Mouse (Mus musculus) forebrain, embryonic 13.5 days (tissue): ENCODE data around the gene Hist3h2ba. TPM values are rescaled to one million over a fixed set of nuclear protein-coding genes. Genes with fewer than 3 reads are reported as not detected.

Source experiments
- ATAC-seq: fragments of 200-750 bp; cut with Nextera tagmentation; 2 replicates; pipeline ENCODE4 v1.8.0; 2017
- H3K27ac ChIP-seq: fragments of 300-500 bp; sonication (generic); 2 replicates; pipeline ENCODE4 v1.5.1; 2015; ENCODE audit warnings: inconsistent platforms, mild to moderate bottlenecking, moderate library complexity
- H3K27me3 ChIP-seq: fragments of 300-500 bp; sonication (generic); 2 replicates; pipeline ENCODE4 v1.6.1; 2015; ENCODE audit warnings: mild to moderate bottlenecking, inconsistent platforms
- H3K36me3 ChIP-seq: fragments of 300-500 bp; sonication (generic); 2 replicates; pipeline ENCODE4 v1.6.1; 2015; ENCODE audit warnings: mild to moderate bottlenecking, inconsistent platforms; ENCODE audit not compliant: poor library complexity, severe bottlenecking
- H3K4me1 ChIP-seq: fragments of 300-500 bp; sonication (generic); 2 replicates; pipeline ENCODE4 v1.6.1; 2015; ENCODE audit warnings: inconsistent platforms
- H3K4me2 ChIP-seq: fragments of 300-500 bp; sonication (generic); 2 replicates; pipeline ENCODE4 v1.6.1; 2015; ENCODE audit warnings: inconsistent platforms, mild to moderate bottlenecking, moderate library complexity
- H3K4me3 ChIP-seq: fragments of 300-500 bp; sonication (generic); 2 replicates; pipeline ENCODE4 v1.5.1; 2015; ENCODE audit warnings: mild to moderate bottlenecking, inconsistent platforms
- H3K9ac ChIP-seq: fragments of 300-500 bp; sonication (generic); 2 replicates; pipeline ENCODE4 v1.6.1; 2015; ENCODE audit warnings: mild to moderate bottlenecking, inconsistent platforms
- H3K9me3 ChIP-seq: fragments of 300-500 bp; sonication (generic); replicated peaks from 2 replicates; pipeline ENCODE4 v1.6.1; 2016; ENCODE audit warnings: inconsistent platforms
- WGBS: fragments of 180-500 bp; shearing (Covaris S2); methylation state at CpG from one replicate; pipeline ENCODE4 v1.1.7; 2015; 5-methylcytosine and 5-hydroxymethylcytosine counted together
- polyA plus RNA-seq: library from polyadenylated mRNA; unstranded; fragments of >200 nt; fragmentation: Nextera tagmentation; extraction: Ambion mirVana; gene quantifications from 2 replicates; pipeline ENCODE4 v1.2.1, GENCODE M21; 2015

Hist3h2ba gene
- polyA plus RNA-seq = 315 and 321 TPM in 2 replicates

DNA sequence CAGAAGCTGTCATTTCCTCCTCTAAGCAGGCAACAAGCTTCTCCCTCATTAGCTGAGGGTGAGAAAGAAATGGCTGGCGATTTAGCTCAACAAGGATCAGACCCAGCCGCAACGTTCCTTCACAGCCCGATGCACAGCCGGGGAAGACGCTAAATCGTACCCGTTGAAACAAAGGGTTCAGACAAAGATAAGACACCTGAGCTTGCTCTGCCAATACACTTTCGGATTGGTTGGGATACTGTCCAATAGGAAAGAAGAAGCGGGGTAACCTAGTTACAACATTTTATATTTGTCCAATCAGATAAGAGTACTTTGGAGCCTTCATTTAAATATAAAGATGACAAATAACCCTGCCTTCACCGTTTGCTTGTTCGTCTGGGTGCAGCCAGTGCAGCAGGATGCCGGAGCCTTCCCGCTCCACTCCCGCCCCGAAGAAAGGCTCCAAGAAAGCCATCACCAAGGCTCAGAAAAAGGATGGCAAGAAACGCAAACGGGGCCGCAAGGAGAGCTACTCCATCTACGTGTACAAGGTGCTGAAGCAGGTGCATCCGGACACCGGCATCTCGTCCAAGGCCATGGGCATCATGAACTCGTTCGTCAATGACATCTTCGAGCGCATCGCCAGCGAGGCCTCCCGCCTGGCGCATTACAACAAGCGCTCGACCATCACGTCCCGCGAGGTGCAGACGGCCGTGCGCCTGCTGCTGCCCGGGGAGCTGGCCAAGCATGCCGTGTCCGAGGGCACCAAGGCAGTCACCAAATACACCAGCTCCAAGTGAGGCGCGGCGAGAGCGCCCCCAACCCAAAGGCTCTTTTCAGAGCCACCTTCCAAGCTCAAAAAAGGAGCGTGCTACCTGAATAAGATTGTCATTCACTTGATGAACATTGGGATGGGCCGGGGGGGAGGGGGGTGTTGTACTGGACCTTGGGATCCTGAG lies at the start of gene Hist3h2ba:
Hist3h2ba (plus strand) TSS at position 379 of the 938 bp plus-strand sequence.
- Histone ChIP-seq H3K4me1 (peaks cover 37% of the 10 kb centered on the region), H3K9ac (peak within 1 kb of the TSS; percentile 96), H3K27me3 (no peaks in the 10 kb centered on the region), H3K9me3 (no peaks in the 10 kb centered on the region), H3K36me3 (no peaks in the 10 kb centered on the region), H3K4me3 (peak within 1 kb of the TSS; percentile 70), H3K27ac (peak within 1 kb of the TSS; percentile 100), H3K4me2 (peak within 1 kb of the TSS; percentile 70)
- under 1% methylated on average over 45 of the region's 48 CpGs for WGBS
- ATAC-seq = peak; percentile 92

DNA sequence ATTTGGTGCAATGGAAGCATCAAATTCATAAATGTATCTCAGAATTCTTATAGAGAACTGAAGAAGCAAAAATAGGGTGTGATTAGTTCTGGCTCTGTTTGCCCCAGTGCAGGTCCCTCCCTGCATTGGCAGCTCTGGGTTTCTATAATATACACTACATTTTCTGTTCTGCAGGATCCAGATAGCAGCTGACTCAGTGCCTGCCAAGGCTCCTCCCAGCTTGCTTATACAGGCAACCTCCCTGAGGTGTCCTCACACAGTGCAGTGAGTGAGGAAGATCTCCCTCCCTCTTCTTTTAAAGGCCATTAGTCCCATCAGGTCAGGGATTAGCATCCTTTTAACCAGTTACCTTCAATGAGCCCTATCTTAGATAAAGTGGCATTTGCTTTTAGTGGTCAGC lies 47.6 kb upstream of the Hist3h2ba start:
- Histone ChIP-seq H3K27ac (no peak overlapping the region), H3K4me1 (peaks cover 21% of the 10 kb centered on the region), H3K9ac (peak overlapping the region; percentile 40), H3K4me3 (no peak overlapping the region), H3K36me3 (peaks cover 47% of the 10 kb centered on the region), H3K9me3 (no peaks in the 10 kb centered on the region), H3K4me2 (no peak overlapping the region), H3K27me3 (no peaks in the 10 kb centered on the region)
- ATAC-seq = no peak

DNA sequence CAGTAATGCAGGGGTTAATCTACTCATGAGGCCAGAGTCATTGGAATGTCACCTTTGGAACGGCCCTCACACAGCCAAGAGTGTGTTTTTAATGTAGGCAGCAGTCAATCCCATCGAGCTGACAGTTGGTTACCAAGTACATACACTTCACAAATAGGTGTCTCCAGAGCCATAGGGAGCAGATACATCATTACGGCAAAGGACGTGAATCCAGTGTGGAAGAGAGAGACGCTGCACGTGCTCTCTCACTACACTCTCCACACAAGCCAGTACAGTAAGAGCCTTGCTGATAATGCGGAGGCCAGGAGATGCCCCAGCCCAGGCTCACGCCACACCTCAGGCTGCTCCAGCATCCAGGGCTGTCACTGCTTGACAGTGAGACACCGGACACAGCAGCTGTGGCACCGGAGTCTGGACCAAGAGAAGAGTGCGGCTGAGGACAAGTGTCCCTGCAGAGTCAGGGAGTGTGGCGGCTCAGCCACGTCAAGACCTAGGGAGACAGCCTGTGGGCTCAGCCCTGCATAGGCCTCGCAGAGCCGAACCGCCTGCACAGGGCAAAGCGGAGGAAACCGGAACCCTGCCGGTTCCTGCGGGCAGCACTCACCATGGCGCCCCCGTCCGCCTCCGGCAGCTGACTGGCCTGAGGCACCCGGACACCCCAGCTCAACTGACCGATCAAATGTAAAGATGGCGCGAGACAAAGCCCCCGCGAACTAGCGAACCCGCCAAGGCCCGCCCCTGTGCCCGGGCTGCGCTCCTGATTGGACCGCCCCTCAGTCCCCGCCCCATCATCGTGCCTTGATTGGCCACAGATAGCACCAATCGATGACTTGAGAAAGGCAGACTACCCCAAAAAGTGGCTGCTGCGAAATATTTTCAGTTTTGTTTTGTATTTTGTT lies 45.0 kb upstream of the Hist3h2ba start, which contains the start of gene Zfp39:
Zfp39 (minus strand) TSS at position 715 of the 899 bp plus-strand sequence.
- Histone ChIP-seq H3K36me3 (peaks cover 26% of the 10 kb centered on the region), H3K4me2 (peak within 1 kb of the TSS; percentile 71), H3K9me3 (no peaks in the 10 kb centered on the region), H3K4me3 (peak within 1 kb of the TSS; percentile 84), H3K4me1 (peaks cover 21% of the 10 kb centered on the region), H3K27me3 (no peaks in the 10 kb centered on the region), H3K9ac (peak within 1 kb of the TSS; percentile 91), H3K27ac (peak within 1 kb of the TSS; percentile 69)
- under 1% methylated on average over 40 of the region's 40 CpGs for WGBS
- ATAC-seq = peak; percentile 99

DNA sequence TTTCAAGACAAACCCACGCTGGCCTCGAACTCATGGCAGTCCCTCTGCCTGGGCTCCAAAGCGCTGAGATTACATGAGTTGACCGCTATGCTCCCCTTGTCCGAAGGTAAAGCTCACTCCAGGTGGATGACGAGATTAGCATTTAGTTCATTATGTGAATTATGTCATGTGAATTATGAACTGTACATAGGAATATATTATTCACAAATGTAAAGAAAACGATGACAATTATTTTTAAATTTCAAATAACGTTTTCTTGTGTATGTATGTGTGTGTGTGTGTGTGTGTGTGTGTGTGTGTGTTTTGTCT lies 44.4 kb upstream of the Hist3h2ba start:
- WGBS = 4% methylated on average over 8 of the region's 8 CpGs
- H3K9me3 ChIP-seq = no peaks in the 10 kb centered on the region
- no peak for ATAC-seq
- H3K9ac ChIP-seq = peak overlapping the region; percentile 91
- peak overlapping the region; percentile 71 for H3K4me2 ChIP-seq
- H3K4me1 ChIP-seq = peaks cover 21% of the 10 kb centered on the region
- H3K27me3 ChIP-seq = no peaks in the 10 kb centered on the region
- peaks cover 20% of the 10 kb centered on the region for H3K36me3 ChIP-seq
- peak overlapping the region; percentile 84 for H3K4me3 ChIP-seq
- no peak overlapping the region for H3K27ac ChIP-seq

DNA sequence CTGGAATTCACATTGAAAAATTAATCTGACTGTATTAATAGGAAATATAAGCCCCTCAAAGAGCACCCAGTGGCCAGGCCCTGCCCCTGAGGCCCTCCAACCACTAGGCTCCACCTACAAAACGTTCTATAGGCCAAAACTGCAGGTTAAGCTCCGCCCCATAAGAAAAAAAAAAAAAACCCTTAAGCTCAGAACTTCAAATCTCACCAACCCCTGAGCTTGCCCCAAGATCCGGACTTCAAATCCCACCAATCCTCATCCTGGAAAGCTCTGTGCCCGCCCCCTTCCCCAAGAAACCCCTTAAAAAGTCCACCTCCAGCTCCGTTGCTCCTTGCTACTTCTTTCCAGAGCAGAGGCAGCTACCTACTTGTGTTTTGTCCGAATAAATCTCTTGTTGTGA lies 43.9 kb upstream of the Hist3h2ba start:
- 43% methylated on average over 6 of the region's 6 CpGs for WGBS
- no peak for ATAC-seq
- Histone ChIP-seq H3K9ac (no peak overlapping the region), H3K27me3 (no peaks in the 10 kb centered on the region), H3K9me3 (no peaks in the 10 kb centered on the region), H3K4me1 (peaks cover 21% of the 10 kb centered on the region), H3K36me3 (peaks cover 17% of the 10 kb centered on the region), H3K27ac (no peak overlapping the region), H3K4me3 (no peak overlapping the region), H3K4me2 (no peak overlapping the region; the same call in 1 of the 2 replicates)

DNA sequence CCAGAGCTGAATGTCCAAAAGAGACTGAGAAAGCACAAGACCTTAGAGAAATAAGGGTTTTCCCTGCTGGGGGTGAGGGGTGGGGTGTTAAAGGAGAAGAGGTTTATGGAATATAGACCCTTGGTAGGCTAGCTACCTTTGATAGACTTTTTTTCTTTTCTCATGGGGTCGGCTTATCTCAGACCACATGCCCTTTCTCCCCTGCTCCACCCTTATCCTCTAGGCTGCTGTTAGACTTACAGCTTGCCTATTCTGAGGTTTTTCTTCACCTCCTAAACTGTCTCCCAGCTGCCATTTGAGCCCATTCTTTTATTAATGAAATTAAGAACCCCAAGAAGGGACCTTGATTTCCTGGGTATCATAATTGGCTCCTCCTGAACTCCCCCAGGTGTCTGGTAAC lies 34.9 kb upstream of the Hist3h2ba start:
- 0 out of 2 replicates have a peak, but pooled peaks cover 6% of the 10 kb centered on the region for H3K4me1 ChIP-seq
- H3K27ac ChIP-seq = no peak overlapping the region
- no peak overlapping the region for H3K4me2 ChIP-seq
- no peak for ATAC-seq
- H3K9me3 ChIP-seq = no peaks in the 10 kb centered on the region
- H3K4me3 ChIP-seq = no peak overlapping the region
- H3K36me3 ChIP-seq = no peaks in the 10 kb centered on the region
- H3K9ac ChIP-seq = no peak overlapping the region
- H3K27me3 ChIP-seq = peaks cover 6% of the 10 kb centered on the region
- 100% methylated on average over 1 of the region's 1 CpGs for WGBS

DNA sequence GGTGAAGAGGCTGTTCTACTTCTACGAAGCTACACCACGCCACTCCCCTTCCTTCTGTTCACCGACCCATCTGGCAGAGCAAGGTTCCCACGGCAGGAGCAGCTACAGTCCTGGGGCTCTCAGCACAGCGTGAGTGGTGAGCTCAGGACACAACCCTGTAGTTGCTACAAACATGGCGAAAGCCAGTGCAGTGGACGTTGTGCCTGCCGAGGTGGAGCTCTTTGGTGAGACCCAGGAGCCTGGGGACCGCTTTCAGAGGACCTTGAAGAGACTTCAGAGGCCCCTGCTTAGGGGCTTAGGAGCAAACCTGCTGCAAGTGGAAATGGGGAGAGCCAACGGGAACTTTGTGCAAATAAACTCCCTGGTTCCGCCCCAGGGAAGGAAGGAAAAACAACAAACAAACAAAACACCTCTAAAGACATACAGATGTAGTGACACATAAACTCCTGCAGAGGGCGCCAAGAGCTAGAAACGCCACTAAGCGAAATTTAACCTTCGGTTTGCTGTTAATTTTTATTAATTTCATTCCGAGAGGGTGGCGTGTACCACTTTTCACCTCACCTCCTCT lies 34.2 kb upstream of the Hist3h2ba start:
- no peak overlapping the region for H3K27ac ChIP-seq
- ATAC-seq = no peak

DNA sequence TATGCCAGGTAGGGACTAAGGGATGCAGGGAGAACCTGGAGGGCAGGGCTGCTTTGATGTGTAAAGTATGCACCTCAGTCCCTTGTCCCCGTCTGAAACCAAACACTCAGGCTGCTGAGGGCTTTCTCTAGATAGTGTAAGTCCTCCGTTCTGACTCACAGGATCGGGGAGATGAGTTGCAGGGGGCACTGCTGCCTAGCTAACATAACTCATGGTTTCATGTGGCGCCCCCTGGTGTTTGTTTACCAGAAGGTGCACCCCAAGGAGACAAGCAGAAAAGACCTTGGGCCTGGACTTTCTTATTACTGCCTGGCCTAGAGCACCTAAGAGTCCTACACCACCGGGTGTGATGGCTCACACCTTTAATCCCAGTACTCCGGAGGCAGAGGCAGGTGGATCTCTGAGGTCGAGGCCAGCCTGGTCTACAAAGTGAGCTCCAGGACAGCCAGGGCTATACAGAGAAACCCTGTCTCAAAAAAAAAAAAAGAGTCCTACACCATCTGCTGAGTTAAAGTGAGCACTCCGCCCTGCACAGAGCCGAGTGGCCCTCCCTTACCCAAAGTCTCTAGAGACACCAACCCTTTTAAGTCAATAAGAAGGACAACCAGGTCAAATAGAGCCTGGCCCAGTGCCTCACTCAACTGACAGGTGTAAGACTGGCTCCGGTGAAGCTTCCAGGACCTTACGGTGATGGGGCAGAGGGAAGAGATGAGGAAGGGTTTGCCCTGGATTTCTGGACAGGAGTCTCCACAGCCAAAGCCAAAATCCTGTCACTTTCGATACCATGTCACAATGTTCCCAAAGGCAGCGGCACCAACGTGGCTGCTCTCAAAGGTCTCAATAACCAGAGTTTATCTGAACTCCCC lies 31.6 kb upstream of the Hist3h2ba start:
- Histone ChIP-seq H3K4me1 (0 out of 2 replicates have a peak, but pooled peaks cover 6% of the 10 kb centered on the region), H3K36me3 (no peaks in the 10 kb centered on the region), H3K4me2 (no peak overlapping the region), H3K27ac (no peak overlapping the region), H3K4me3 (no peak overlapping the region), H3K9me3 (no peaks in the 10 kb centered on the region), H3K9ac (no peak overlapping the region), H3K27me3 (peaks cover 6% of the 10 kb centered on the region)
- 55% methylated on average over 14 of the region's 14 CpGs for WGBS
- ATAC-seq = no peak

More for the DNA sequence above, 34.2 kb upstream of the Hist3h2ba start:
- peak overlapping the region; percentile 58 for H3K4me2 ChIP-seq
- 18% methylated on average over 17 of the region's 17 CpGs for WGBS
- no peaks in the 10 kb centered on the region for H3K9me3 ChIP-seq
- H3K27me3 ChIP-seq = peaks cover 6% of the 10 kb centered on the region
- peak overlapping the region; percentile 45 for H3K9ac ChIP-seq
- H3K4me3 ChIP-seq = peak overlapping the region; percentile 28
- H3K36me3 ChIP-seq = no peaks in the 10 kb centered on the region
- H3K4me1 ChIP-seq = 0 out of 2 replicates have a peak, but pooled peaks cover 6% of the 10 kb centered on the region

DNA sequence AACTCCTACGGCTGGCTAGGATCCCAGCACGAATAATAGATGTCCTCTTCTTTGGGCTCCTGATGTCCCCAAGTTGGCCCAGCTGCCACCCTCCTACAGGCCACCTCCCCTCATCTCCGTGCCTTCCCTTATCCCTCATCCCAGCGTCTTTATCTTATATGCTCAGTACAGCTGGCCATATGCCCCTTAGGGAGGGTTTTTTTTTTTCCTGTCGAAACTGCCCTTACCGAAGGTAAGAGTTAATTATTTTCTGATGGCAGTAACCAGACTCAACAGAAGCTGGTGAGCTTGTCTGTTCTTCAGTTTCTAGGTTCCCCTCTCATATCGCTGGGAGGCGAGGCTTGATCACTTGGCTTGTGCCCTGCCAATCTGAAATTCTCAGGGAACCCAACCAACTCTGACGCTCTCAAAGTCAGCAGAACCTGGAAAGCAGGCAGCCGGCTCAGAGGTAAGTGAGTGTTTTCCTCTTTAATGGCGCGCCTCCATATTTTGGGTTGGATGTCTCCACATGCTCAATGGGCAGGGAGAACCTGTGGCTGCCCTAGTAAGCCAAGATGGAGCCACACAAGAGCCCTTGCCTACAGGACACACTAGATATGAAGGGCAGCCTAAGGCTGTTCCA lies 30.9 kb upstream of the Hist3h2ba start, which contains the start of gene Btnl10:
Btnl10 (plus strand) TSS at position 164 of the 622 bp plus-strand sequence.
- no peak for ATAC-seq
- Histone ChIP-seq H3K4me3 (no peak within 1 kb of the TSS), H3K27me3 (peaks cover 6% of the 10 kb centered on the region), H3K4me2 (no peak within 1 kb of the TSS), H3K36me3 (no peaks in the 10 kb centered on the region), H3K9ac (no peak within 1 kb of the TSS), H3K27ac (no peak within 1 kb of the TSS), H3K9me3 (no peaks in the 10 kb centered on the region), H3K4me1 (0 out of 2 replicates have a peak, but pooled peaks cover 6% of the 10 kb centered on the region)
- 93% methylated on average over 12 of the region's 12 CpGs for WGBS

DNA sequence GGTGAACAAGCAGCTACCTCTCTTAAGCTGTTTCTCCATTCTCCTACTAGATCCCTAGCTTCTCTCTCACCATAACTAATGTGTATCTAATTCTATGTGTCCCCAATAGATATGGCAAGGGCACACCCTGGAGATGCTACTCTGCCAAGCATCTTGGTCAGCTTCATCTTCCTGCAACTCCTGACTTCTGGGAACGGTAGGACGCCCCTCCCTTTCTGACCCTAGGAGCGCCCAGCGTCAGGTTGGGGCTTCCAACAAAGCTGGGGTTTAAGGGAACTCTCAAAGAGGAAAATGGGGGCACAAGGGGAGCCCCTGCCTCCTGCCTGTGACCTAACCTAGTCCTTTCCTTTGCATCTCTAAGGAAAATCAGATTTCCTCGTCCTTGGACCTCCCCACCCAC lies 30.0 kb upstream of the Hist3h2ba start:
- 84% methylated on average over 5 of the region's 5 CpGs for WGBS
- peaks cover 6% of the 10 kb centered on the region for H3K27me3 ChIP-seq
- no peaks in the 10 kb centered on the region for H3K9me3 ChIP-seq
- H3K4me3 ChIP-seq = no peak overlapping the region
- H3K36me3 ChIP-seq = no peaks in the 10 kb centered on the region
- H3K4me2 ChIP-seq = no peak overlapping the region
- no peak overlapping the region for H3K27ac ChIP-seq
- no peak for ATAC-seq
- H3K9ac ChIP-seq = no peak overlapping the region
- H3K4me1 ChIP-seq = 0 out of 2 replicates have a peak, but pooled peaks cover 6% of the 10 kb centered on the region
